Mouse (Mus musculus) urinary bladder, postnatal 0 days (tissue): ENCODE results near the gene Ano1. TPM values are rescaled to one million over a fixed set of nuclear protein-coding genes. Genes with fewer than 3 reads are reported as not detected.

Experiments
- polyA plus RNA-seq: library from polyadenylated mRNA; unstranded; fragments of >200 nt; fragmentation: Nextera tagmentation; extraction: Ambion mirVana; gene quantifications from 2 replicates; pipeline ENCODE4 v1.2.1, GENCODE M21; 2015

Gene Ano1
- 38.6 and 42.9 TPM in 2 replicates for polyA plus RNA-seq

GRCm38 (mm10) chr7:144751833-144752232 lies at the start of gene Ano1:
TSS of gene Ano1 (minus strand) at chr7:144751974.

GRCm38 (mm10) chr7:144582284-144582980 lies 169.3 kb downstream of the Ano1 start, which contains the start of gene Fadd:
TSS of gene Fadd (minus strand) at chr7:144582463.

DNA sequence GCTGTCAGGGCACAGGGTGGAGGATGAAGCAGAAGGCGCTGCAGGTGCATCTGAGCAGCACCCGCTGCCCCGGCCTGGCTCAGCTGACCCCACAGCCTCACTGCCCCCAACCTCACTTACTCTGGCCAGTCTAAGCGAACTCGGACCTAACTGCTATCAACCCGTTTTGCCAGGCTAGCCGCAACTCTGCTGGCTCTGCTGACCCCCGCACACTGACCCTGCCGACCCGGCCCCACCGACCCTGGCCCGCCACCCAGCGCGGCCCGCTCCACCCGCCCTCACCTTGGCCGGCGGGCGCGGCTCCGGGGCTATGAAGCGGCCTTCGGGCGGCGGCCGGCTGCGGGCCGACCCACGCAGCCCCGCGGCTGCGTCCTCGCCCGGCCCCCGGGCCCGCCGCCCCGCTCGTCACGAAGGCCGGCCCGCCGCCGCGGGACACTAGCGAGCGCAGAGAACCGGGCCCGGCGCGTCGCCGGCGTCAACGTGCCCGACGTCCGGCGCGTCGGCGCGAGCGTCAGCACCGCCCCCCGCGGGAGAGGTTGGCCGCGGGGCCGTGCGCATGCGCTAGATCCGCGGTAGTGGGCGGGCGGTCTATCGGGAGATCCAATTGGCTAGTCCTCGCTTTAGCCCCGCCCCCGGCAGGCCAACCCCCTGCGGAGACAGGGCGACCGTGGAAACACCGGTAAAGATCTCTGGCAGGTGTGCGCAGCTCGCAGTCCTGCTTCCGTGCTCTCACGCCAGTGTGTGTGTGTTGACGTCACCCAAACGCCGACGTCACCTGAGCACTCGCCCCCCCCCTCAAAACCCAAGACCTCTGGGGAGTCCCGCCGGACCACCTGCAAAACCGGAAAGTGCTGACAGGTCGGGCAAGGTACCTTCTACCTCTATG lies 198.3 kb downstream of the Ano1 start, which contains the start of gene Ppfia1:
Ppfia1 (minus strand) TSS at position 493 of the 886 bp plus-strand sequence.

Other genes with a start within 250 kb of the Ano1 start
- gene Ppfia1, start 198.2 kb downstream of the Ano1 start, polyA plus RNA-seq, result 16.8 and 19.2 TPM in 2 replicates
- gene Fadd, start 169.5 kb downstream of the Ano1 start, polyA plus RNA-seq, result 5.7 and 6.1 TPM in 2 replicates
- gene Fgf3, start 86.1 kb upstream of the Ano1 start, polyA plus RNA-seq, result not detected in 2 replicates
- not detected in 2 replicates for gene Fgf4, start 95.4 kb upstream of the Ano1 start, polyA plus RNA-seq
- not detected in 2 replicates for gene Fgf15, start 144.6 kb upstream of the Ano1 start, polyA plus RNA-seq
- gene LTO1, start 163.1 kb upstream of the Ano1 start, polyA plus RNA-seq, result 17.3 and 17.5 TPM in 2 replicates
- 28.4 and 37.6 TPM in 2 replicates for gene Ccnd1, start 188.0 kb upstream of the Ano1 start, polyA plus RNA-seq